Mouse (Mus musculus) frontal cortex, adult (tissue): ENCODE measurements around the gene Tex19.2.
"Not testable (repeated sequence)": the region's sequence is repeated elsewhere in the genome, so short reads cannot be mapped to it uniquely, and the experiment has no call there.

Experiments used
- ATAC-seq: cut with Nextera tagmentation; 2 replicates; pipeline ENCODE4 v1.9.2; 2017; ENCODE audit warnings: mild to moderate bottlenecking, moderate library complexity, mixed read lengths; ENCODE audit not compliant: low TSS enrichment

Gene Tex19.2

DNA sequence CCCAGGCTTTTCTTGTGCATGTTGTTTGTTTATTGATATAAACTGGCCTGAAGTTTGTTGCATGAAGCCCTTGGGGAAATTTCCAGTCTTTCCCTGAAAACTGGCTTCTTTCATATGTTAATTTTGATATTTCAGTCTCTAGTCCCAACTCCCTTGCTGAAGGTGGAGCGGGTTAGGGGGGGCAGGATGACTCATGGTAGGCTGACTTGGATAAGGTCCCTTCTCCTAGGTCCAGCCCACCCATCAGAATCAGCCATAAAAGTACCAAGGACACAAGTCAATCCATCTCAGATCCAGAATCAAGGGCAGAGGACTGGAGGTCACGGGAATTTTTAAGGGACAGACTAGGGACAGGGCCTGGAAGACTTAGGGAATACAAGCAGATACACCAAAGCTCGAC, 7.4 kb downstream of the Tex19.2 start:
- ATAC-seq: no peak

- no peak for ATAC-seq
Observed at GRCm38 (mm10) chr11:121109986-121110385, 8.5 kb downstream of the Tex19.2 start.

- ATAC-seq: no peak
Observed at GRCm38 (mm10) chr11:121108061-121108460, 10.4 kb downstream of the Tex19.2 start.

DNA sequence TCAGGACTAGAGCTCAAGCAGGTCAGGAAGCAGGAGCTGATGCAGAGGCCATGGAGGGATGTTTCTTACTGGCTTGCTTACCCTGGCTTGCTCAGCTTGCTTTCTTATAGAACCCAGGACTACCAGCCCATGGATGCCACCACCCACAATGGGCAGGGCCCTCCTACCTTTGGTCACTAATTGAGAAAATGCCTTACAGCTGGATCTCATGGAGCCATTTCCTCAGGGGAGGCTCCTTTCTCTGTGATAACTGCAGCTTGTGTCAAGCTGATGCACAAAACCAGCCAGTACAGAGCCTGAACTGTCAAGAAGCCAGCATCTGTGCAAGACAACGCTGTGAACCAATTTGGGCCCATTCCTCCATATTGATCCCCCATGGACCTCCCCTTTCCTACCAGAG, 11.2 kb downstream of the Tex19.2 start:
- ATAC-seq: not testable (repeated sequence)

- ATAC-seq: no peak
Observed at GRCm38 (mm10) chr11:121101124-121101805, 17.2 kb downstream of the Tex19.2 start.

GRCm38 (mm10) chr11:121100692-121101091, 17.8 kb downstream of the Tex19.2 start:
- ATAC-seq: no peak

- ATAC-seq: no peak
Observed at GRCm38 (mm10) chr11:121099762-121100161, 18.7 kb downstream of the Tex19.2 start.

- ATAC-seq: no peak
Observed at GRCm38 (mm10) chr11:121092606-121093585, 25.6 kb downstream of the Tex19.2 start.

DNA sequence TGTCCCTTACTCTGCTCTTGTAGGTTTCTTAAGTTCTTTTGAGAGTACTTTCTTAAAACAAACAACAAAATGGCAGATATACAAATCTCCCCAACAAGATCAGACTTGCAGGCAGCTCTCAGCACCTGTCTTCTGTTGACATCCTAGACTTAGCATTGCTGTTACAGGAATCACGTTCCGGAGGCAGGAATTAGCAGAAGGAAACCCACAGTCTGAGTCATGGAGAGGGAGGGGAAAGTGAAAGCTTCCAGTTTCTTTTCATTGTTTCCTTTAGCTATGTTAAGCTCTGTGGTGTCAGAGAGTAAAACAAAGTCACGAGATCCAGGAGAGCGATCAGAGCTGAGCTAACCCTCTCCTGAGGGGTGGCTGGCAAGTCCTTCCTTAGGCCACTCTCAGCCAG, 27.5 kb downstream of the Tex19.2 start:
- no peak for ATAC-seq

GRCm38 (mm10) chr11:121089756-121090546, 28.5 kb downstream of the Tex19.2 start:
- ATAC-seq: no peak

DNA sequence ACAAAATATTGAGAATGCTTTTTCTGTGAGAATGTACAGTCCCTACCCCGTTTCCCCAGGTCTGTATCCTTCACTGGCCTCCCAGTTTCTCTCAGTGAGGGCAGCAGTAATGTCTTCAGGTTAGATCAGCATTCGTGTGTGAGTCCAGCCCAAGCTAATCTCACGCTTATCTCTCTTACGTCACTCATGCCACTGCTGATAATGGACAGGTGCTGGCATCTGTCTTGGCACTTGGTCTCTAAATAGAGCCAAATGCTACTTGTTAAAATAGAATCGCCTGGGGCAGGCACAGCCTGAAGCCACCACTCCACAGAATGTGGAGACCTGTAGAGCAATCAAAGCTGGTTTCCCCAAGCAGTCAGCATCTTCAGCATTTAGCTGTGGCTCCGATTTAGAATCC, 29.5 kb downstream of the Tex19.2 start:
- no peak for ATAC-seq

GRCm38 (mm10) chr11:121086296-121086695, 32.2 kb downstream of the Tex19.2 start:
- ATAC-seq: no peak

GRCm38 (mm10) chr11:121085181-121085580, 33.3 kb downstream of the Tex19.2 start:
- no peak for ATAC-seq

DNA sequence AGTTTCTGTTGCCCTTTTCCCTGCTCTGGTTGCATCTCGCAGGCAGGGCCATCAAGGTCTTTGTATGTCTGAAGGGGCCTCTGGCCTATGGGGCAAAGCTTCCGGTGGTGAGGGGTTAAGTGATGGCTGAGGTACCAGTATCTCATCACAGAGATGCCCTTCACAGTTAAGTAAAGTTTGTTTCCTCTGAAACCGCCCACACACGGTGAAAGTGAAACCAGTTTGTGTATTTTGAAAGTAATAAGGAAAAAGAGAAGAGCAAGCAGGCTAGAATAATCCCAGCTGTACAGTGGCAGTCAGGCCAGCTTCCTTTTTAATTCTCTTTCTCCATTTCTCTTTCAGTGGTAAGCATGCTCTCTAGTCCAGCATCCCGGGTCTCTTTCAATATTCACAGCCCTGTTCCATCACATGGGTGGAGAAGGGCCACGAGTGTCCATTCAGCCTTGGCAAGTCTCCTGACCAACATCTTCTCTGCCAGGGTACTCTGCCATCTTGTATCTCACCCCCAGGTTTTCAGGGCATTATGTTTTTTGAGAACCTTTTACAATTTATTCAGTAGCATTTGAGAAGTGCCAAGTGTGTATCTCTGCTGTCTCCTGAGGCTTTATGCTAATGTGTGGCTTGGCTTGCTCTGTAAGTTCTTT, 35.5 kb downstream of the Tex19.2 start:
- no peak for ATAC-seq

DNA sequence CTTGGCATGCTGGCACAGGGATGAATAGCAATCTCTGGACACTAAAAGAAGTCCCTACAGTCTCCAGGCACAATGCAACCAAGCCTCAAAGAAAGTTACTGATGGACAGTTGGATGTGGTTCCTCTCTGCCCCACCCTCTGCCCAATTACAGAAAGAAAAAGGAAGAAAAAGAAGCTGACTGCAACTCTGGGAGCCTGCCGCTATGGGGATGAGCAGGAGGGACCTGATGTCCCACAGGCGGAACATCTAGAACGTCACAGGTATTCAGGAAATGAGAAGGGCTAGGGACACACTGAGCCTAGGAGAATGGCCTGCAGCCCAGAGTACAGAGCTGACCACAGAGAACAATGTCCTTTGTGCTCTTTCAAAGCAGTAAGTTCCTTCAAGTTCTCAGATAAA, 36.2 kb downstream of the Tex19.2 start:
- ATAC-seq: no peak

GRCm38 (mm10) chr11:121081120-121081519, 37.4 kb downstream of the Tex19.2 start, which contains the start of gene Sectm1a:
Gene Sectm1a, minus strand, starts transcription at chr11:121081220.
- no peak for ATAC-seq

DNA sequence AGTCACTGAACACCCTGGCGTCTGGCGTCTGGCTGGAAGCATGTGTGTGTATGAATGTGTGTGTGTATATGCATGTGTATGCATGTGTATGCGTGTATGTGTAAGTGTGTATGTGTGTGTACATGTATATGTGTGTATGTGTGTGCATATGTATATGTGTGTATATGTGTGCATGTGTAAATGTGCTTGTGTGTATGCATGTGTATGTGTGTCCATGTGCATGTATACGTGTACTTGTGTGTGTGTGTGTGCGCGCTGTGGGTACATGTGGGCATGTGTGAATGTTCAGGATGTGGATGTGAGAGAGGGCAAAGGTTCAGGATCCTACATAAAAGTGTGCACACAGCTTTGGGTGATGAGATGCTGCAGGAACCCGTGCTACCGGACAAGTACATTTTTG, 38.1 kb downstream of the Tex19.2 start:
- ATAC-seq: no peak

- ATAC-seq: no peak
Observed at GRCm38 (mm10) chr11:121075655-121076054, 42.8 kb downstream of the Tex19.2 start.

- ATAC-seq: not testable (repeated sequence)
Observed at GRCm38 (mm10) chr11:121069662-121070061, 48.8 kb downstream of the Tex19.2 start.

- ATAC-seq: no peak
Observed at GRCm38 (mm10) chr11:121067895-121068294, 50.6 kb downstream of the Tex19.2 start.
